Mouse (Mus musculus) embryonic fibroblast, embryonic 13.5 days (primary cell): ENCODE results near the gene Chgb.

Experiments used
- CTCF ChIP-seq: IDR thresholded peaks from 2 replicates; pipeline ENCODE4 v1.5.1; 2011; ENCODE audit warnings: mild to moderate bottlenecking, control low read depth, low read length, moderate library complexity, borderline replicate concordance; ENCODE audit not compliant: insufficient read depth
- POLR2A ChIP-seq: IDR thresholded peaks from 2 replicates; pipeline ENCODE4 v1.6.1; 2011; ENCODE audit warnings: low read depth, mild to moderate bottlenecking, control low read depth, low read length, moderate library complexity

- TF ChIP-seq CTCF: no peak
- TF ChIP-seq POLR2A: no peak
Measured at GRCm38 (mm10) chr2:132757911-132758310, 23.2 kb upstream of the Chgb start.
